Mouse (Mus musculus): Measurements from ENCODE around the gene Scube2.

DNA sequence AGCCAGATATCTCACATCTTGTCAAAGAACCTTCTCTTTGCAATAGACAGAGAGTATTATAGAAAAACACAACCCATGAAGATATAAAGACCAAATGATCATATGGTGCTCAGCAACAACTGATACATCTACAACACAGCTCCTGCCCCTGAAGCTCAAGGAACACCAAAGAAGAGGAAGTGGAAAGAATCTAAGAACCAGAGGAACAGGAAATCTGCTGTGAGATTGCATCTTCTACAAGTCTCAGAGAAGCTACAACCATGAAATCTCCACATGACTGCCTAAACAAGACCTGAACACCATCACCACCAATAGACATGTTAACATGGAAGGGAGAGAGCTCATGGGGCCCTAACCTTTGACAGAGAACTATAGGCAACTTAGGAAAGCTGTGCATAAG is 93.2 kb downstream of the Scube2 start:
- TF ChIP-seq CTCF (IDR thresholded peaks at IDR 0.05; ENCODE audit: extremely low read depth, insufficient read depth, low read length): no peak
- no peak for TF ChIP-seq POLR2A (IDR thresholded peaks at IDR 0.05; ENCODE audit: extremely low read depth, insufficient read depth, low read length)
